Mouse (Mus musculus) frontal cortex, postnatal 25 days (tissue): ENCODE measurements at regions not wholly inside any gene's neighbourhood (a gene's known extent, or its start where the extent isn't known, plus 50 kb on each side); places are given as distances from the start of the nearest gene placed in this dataset.
"Not testable (repeated sequence)": the region's sequence is repeated elsewhere in the genome, so short reads cannot be mapped to it uniquely, and the experiment has no call there.

ENCODE experiments used
- DNase-seq, 2 experiments: peaks; one replicate each; pipeline ENCODE4 v3.0.0; 2022; ENCODE audit warnings: low spot score in 2 of 2

- no peak for DNase-seq
These were observed 119.9 kb downstream of the Plod2 start for GRCm38 (mm10) chr9:92661938-92662337.

GRCm38 (mm10) chr9:92667361-92667881 lies 125.4 kb downstream of the Plod2 start:
- DNase-seq = no peak

- DNase-seq = no peak
These were observed 129.9 kb downstream of the Plod2 start for GRCm38 (mm10) chr9:92671966-92672365.

- no peak for DNase-seq
These were observed 152.5 kb downstream of the Plod2 start for GRCm38 (mm10) chr9:92694361-92695016.

GRCm38 (mm10) chr9:92697971-92698370 lies 155.9 kb downstream of the Plod2 start:
- DNase-seq = no peak

GRCm38 (mm10) chr9:92704752-92705151 lies 162.7 kb downstream of the Plod2 start:
- DNase-seq = no peak

- no peak for DNase-seq
These were observed 165.0 kb downstream of the Plod2 start for GRCm38 (mm10) chr9:92707011-92707410.

GRCm38 (mm10) chr9:92717176-92717575 lies 175.2 kb downstream of the Plod2 start:
- no peak for DNase-seq

GRCm38 (mm10) chr9:92718337-92718736 lies 176.3 kb downstream of the Plod2 start:
- DNase-seq = no peak

- DNase-seq = no peak
These were observed 177.2 kb downstream of the Plod2 start for GRCm38 (mm10) chr9:92719251-92719650.

- no peak for DNase-seq
These were observed 186.8 kb downstream of the Plod2 start for GRCm38 (mm10) chr9:92728864-92729263.

GRCm38 (mm10) chr9:92731396-92731795 lies 189.4 kb downstream of the Plod2 start:
- DNase-seq = peak in 1 of 2 experiments; percentile 25

- no peak for DNase-seq
These were observed 225.5 kb downstream of the Plod2 start for GRCm38 (mm10) chr9:92767532-92767931.

GRCm38 (mm10) chr9:92768432-92768831 lies 226.4 kb downstream of the Plod2 start:
- peak in 1 of 2 experiments; percentile 14 for DNase-seq

- DNase-seq = no peak
These were observed 227.5 kb downstream of the Plod2 start for GRCm38 (mm10) chr9:92769528-92769927.

- DNase-seq = no peak
These were observed 229.0 kb downstream of the Plod2 start for GRCm38 (mm10) chr9:92771002-92771401.

GRCm38 (mm10) chr9:92771716-92772115 lies 229.7 kb downstream of the Plod2 start:
- no peak for DNase-seq

- DNase-seq = no peak
These were observed 241.0 kb downstream of the Plod2 start for GRCm38 (mm10) chr9:92782922-92783454.

- DNase-seq = no peak
These were observed 257.7 kb downstream of the Plod2 start for GRCm38 (mm10) chr9:92799695-92800094.

- DNase-seq = no peak
These were observed 267.4 kb downstream of the Plod2 start for GRCm38 (mm10) chr9:92809469-92809868.

GRCm38 (mm10) chr9:92820721-92821120 lies 278.7 kb downstream of the Plod2 start:
- DNase-seq = no peak

- DNase-seq = no peak
These were observed 284.8 kb downstream of the Plod2 start for GRCm38 (mm10) chr9:92826708-92827353.

- not testable (repeated sequence) for DNase-seq
These were observed 294.1 kb downstream of the Plod2 start for GRCm38 (mm10) chr9:92836156-92836555.
